Mouse (Mus musculus): ENCODE data around the gene Gm19426. TPM values are rescaled to one million over a fixed set of nuclear protein-coding genes. Genes with fewer than 3 reads are reported as not detected.

The Gm19426 gene
- polyA plus RNA-seq, 1 experiment from 2014 or later: 1.2 TPM

DNA sequence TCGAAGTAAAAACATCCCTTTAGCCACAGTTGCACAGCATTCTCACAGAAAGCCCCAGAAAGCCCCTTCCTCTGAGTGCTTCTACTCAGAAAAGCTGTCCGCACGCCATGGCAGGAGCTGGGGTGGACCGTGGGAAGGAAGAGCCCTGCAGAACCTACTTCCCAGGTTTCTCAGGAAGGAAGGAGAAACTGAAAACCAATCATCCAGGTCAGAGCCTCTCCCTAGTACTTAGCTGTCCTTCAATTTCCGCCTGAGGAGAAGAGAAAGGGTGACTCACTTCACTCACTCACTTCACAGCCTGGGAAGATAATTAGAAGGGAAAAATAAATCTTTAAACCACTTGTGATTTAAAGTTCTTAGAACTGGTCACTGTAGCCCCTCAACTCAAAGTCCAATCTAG, 39.1 kb downstream of the Gm19426 start:
- H3K4me1 ChIP-seq (ENCODE audit: insufficient read depth): peaks cover 12% of the 10 kb centered on the region
- H3K27ac ChIP-seq (ENCODE audit: low read depth): no peak overlapping the region
- TF ChIP-seq EP300 (IDR thresholded peaks at IDR 0.05; ENCODE audit: low read depth) (no peak), CTCF (IDR thresholded peaks at IDR 0.05; ENCODE audit: low read depth) (no peak)
- peaks cover 61% of the 10 kb centered on the region for H3K36me3 ChIP-seq (replicated peaks; ENCODE audit: insufficient read depth, low read length)
- H3K4me2 ChIP-seq (ENCODE audit: low read depth, low read length): no peak overlapping the region
- 84% methylated on average over 5 of the region's 5 CpGs for WGBS (ENCODE audit: insufficient replicate concordance)
- H3K27me3 ChIP-seq (ENCODE audit: insufficient read depth, low read length): no peaks in the 10 kb centered on the region
- no peak overlapping the region for H3K4me3 ChIP-seq (ENCODE audit: low read depth, low read length)
- ATAC-seq (no peak), DNase-seq (no peak)
- no peak overlapping the region for H3K9ac ChIP-seq (replicated peaks)
- H3K9me3 ChIP-seq (ENCODE audit: low read length): no peaks in the 10 kb centered on the region

DNA sequence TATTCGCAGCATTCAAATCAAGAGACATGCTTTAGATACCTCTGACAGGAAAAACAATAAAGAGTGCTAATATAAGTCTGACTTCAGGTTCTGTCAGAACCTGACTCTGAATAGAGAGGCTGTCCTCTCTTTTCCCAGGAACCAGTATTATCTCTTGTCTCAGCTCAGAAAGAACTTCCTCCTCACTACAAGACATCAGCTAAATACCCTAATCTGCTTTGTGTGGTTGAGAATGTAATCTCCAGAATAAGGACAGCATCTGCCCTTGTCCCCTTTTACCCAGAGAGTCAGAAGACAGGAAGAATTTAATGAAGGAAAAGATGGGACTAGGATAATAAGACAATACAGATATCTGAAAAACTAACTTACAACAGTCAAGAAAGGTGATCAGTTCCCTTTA, 40.0 kb downstream of the Gm19426 start:
- ATAC-seq (no peak), DNase-seq (no peak)
- H3K4me3 ChIP-seq (ENCODE audit: low read depth, low read length): no peak overlapping the region
- no peaks in the 10 kb centered on the region for H3K9me3 ChIP-seq (ENCODE audit: low read length)
- H3K36me3 ChIP-seq (replicated peaks; ENCODE audit: insufficient read depth, low read length): peaks cover 58% of the 10 kb centered on the region
- no peak for TF ChIP-seq CTCF (IDR thresholded peaks at IDR 0.05; ENCODE audit: low read depth)
- no peak for TF ChIP-seq EP300 (IDR thresholded peaks at IDR 0.05; ENCODE audit: low read depth)
- 82% methylated on average over 1 of the region's 1 CpGs for WGBS (ENCODE audit: insufficient replicate concordance)
- peaks cover 12% of the 10 kb centered on the region for H3K4me1 ChIP-seq (ENCODE audit: insufficient read depth)
- no peak overlapping the region for H3K4me2 ChIP-seq (ENCODE audit: low read depth, low read length)
- no peak overlapping the region for H3K9ac ChIP-seq (replicated peaks)
- no peaks in the 10 kb centered on the region for H3K27me3 ChIP-seq (ENCODE audit: insufficient read depth, low read length)
- H3K27ac ChIP-seq (ENCODE audit: low read depth): no peak overlapping the region

DNA sequence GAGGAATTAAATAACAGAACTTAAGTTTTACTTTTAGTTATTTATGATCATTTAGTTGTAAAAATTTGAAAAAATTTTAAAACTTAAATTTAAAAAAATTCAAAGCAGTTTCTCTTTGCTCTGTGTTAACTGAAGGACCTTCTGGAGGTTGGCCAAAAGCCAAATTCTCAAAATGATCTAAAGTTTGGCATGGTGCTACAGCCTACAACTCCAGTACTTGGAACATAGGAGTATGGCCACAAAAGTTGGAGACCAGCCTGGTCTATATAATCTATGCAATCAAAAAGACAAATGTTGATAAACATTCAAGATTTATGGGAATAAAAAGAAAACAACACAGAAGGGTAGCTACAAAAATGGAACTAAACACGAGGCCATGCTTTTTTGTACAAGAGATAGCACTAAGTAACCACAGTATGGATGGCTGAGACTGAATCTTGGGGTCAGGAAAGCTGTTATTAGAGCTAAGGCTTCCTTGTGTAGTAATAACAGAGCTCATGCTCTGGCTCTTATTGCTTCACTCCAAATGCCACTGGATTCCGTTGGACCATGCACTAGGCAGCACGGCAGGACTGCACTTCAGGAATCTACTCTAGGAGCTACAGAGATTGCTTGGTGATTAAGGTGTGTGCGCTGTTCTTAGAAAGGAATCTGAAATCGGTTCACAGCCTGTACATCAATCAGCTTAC, 48.3 kb downstream of the Gm19426 start:
- Histone ChIP-seq H3K36me3 (replicated peaks; ENCODE audit: insufficient read depth, low read length) (peaks cover 65% of the 10 kb centered on the region), H3K9ac (replicated peaks) (no peak overlapping the region), H3K4me2 (ENCODE audit: low read depth, low read length) (no peak overlapping the region), H3K4me1 (ENCODE audit: insufficient read depth) (no peaks in the 10 kb centered on the region), H3K4me3 (ENCODE audit: low read depth, low read length) (no peak overlapping the region), H3K27ac (ENCODE audit: low read depth) (no peak overlapping the region), H3K27me3 (ENCODE audit: insufficient read depth, low read length) (no peaks in the 10 kb centered on the region), H3K9me3 (ENCODE audit: low read length) (no peaks in the 10 kb centered on the region)
- no peak for DNase-seq
- TF ChIP-seq CTCF (IDR thresholded peaks at IDR 0.05; ENCODE audit: low read depth) (no peak), EP300 (IDR thresholded peaks at IDR 0.05; ENCODE audit: low read depth) (no peak)
- ATAC-seq: no peak
- WGBS (ENCODE audit: insufficient replicate concordance): 86% methylated on average over 5 of the region's 5 CpGs

MicroRNAs within 50 kb of the gene (microRNA counts, 519-probe panel; counts per million panel counts)
- 8,435 counts per million, percentile 95 among the panel's probes with 10 or more counts for microRNA mmu-miR-130a

Small RNA genes lying within 50 kb of the gene (microRNA-seq; reads per million reads assigned to microRNA genes)
- 19,730 reads per million, percentile 96 among the genes with 10 or more reads in this experiment for gene Mir130a

Other genes starting within 250 kb of the Gm19426 start
- 9.0 and 9.5 TPM in 2 replicates for gene Ctnnd1, start 92.9 kb downstream of the Gm19426 start, polyA plus RNA-seq (2015; fragmentation: Nextera tagmentation; extraction: Ambion mirVana)
- gene Btbd18, start 84.6 kb downstream of the Gm19426 start, polyA plus RNA-seq (2015; fragmentation: Nextera tagmentation; extraction: Ambion mirVana): not detected in 2 replicates
- 53.6 and 57.6 TPM in 2 replicates for gene Selenoh, start 72.9 kb downstream of the Gm19426 start, polyA plus RNA-seq (2015; fragmentation: Nextera tagmentation; extraction: Ambion mirVana)
- gene Gm28635, start 65.6 kb downstream of the Gm19426 start, polyA plus RNA-seq (2015; fragmentation: Nextera tagmentation; extraction: Ambion mirVana): not detected in 2 replicates
- gene Med19, start 65.3 kb downstream of the Gm19426 start, polyA plus RNA-seq (2015; fragmentation: Nextera tagmentation; extraction: Ambion mirVana): 12.7 and 13.2 TPM in 2 replicates
- 55.9 and 60.6 TPM in 2 replicates for gene Tmx2, start 64.5 kb downstream of the Gm19426 start, polyA plus RNA-seq (2015; fragmentation: Nextera tagmentation; extraction: Ambion mirVana)
- gene Zdhhc5, start 28.5 kb downstream of the Gm19426 start, polyA plus RNA-seq (2015; fragmentation: Nextera tagmentation; extraction: Ambion mirVana): 11.3 and 13.4 TPM in 2 replicates
- gene Clp1, start 16.3 kb downstream of the Gm19426 start, polyA plus RNA-seq (2015; fragmentation: Nextera tagmentation; extraction: Ambion mirVana): 31.7 and 32.1 TPM in 2 replicates
- 18.4 and 20.9 TPM in 2 replicates for gene Ypel4, start 9.6 kb downstream of the Gm19426 start, polyA plus RNA-seq (2015; fragmentation: Nextera tagmentation; extraction: Ambion mirVana)
- gene Serping1, start 31.8 kb upstream of the Gm19426 start, polyA plus RNA-seq (2015; fragmentation: Nextera tagmentation; extraction: Ambion mirVana): 344 and 356 TPM in 2 replicates
- gene Ube2l6, start 55.2 kb upstream of the Gm19426 start, polyA plus RNA-seq (2015; fragmentation: Nextera tagmentation; extraction: Ambion mirVana): 276 and 305 TPM in 2 replicates
- gene Smtnl1, start 79.0 kb upstream of the Gm19426 start, polyA plus RNA-seq (2015; fragmentation: Nextera tagmentation; extraction: Ambion mirVana): 0.15 and 0.98 TPM in 2 replicates
- 59.8 and 63.9 TPM in 2 replicates for gene Timm10, start 83.3 kb upstream of the Gm19426 start, polyA plus RNA-seq (2015; fragmentation: Nextera tagmentation; extraction: Ambion mirVana)
- 67.8 and 74.2 TPM in 2 replicates for gene Slc43a1, start 95.2 kb upstream of the Gm19426 start, polyA plus RNA-seq (2015; fragmentation: Nextera tagmentation; extraction: Ambion mirVana)
- gene Rtn4rl2, start 143.1 kb upstream of the Gm19426 start, polyA plus RNA-seq (2015; fragmentation: Nextera tagmentation; extraction: Ambion mirVana): 0.14 and 0.31 TPM in 2 replicates
- 45.5 and 48.5 TPM in 2 replicates for gene Slc43a3, start 192.9 kb upstream of the Gm19426 start, polyA plus RNA-seq (2015; fragmentation: Nextera tagmentation; extraction: Ambion mirVana)
- 22.0 and 26.1 TPM in 2 replicates for gene Prg2, start 236.8 kb upstream of the Gm19426 start, polyA plus RNA-seq (2015; fragmentation: Nextera tagmentation; extraction: Ambion mirVana)
- 4.0 and 5.1 TPM in 2 replicates for gene Prg3, start 244.6 kb upstream of the Gm19426 start, polyA plus RNA-seq (2015; fragmentation: Nextera tagmentation; extraction: Ambion mirVana)